Mouse (Mus musculus): ENCODE data around the gene Cacna1e. TPM values are rescaled to one million over a fixed set of nuclear protein-coding genes. Genes with fewer than 3 reads are reported as not detected.

Cacna1e gene
- polyA plus RNA-seq, 1 experiment from 2014 or later, result 0.05 TPM

- no peak overlapping the region for H3K4me3 ChIP-seq (ENCODE audit: low read length)
- H3K4me2 ChIP-seq (replicated peaks; ENCODE audit: low read depth, low read length), result no peak overlapping the region
- H3K9ac ChIP-seq (replicated peaks; ENCODE audit: low read length), result no peak overlapping the region
- H3K4me1 ChIP-seq (ENCODE audit: insufficient read depth, low read length), result peaks cover 7% of the 10 kb centered on the region
- no peaks in the 10 kb centered on the region for H3K36me3 ChIP-seq (ENCODE audit: insufficient read depth, low read length)
- no peak for ATAC-seq (ENCODE audit: low FRiP score, low TSS enrichment)
- no peaks in the 10 kb centered on the region for H3K9me3 ChIP-seq (ENCODE audit: low read length)
- no peak overlapping the region for H3K27ac ChIP-seq (ENCODE audit: low read length)
- peaks cover 30% of the 10 kb centered on the region for H3K27me3 ChIP-seq (ENCODE audit: insufficient read depth, low read length)
- WGBS, result 43% methylated on average over 6 of the region's 6 CpGs
Observed at GRCm38 (mm10) chr1:154885207-154885548, 877 bp upstream of the Cacna1e start.

DNA sequence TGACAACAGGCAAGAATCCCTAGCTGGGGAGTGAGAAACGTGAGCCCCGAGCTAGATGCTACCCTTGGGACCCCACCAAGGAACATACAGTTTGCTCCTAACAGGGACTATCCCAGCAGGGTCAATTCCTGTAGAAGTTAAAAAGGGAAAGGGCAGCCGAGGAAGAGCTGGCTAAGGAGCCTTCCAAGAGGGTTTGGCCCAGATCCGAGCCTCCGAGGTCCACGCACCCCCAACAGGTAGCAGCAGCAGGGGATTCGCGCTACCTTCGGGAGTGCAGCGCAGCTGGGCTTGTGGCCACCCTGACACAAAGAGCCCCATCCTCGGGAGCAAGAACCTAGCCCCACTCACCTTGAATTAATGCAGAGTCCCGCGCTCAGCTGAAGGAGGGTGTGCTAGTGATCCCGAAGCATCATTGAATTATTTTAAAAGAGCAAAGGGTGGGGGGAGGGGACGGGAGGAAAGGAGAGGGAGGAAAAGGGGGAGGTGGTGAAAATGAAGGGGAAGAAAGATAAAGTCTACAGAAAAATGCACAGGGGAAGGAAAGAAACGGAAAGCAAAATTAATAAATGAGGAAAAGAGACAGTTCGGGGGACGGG, 607 bp downstream of the Cacna1e start:
- Histone ChIP-seq H3K27ac (ENCODE audit: low read length) (no peak overlapping the region), H3K4me2 (replicated peaks; ENCODE audit: low read depth, low read length) (peak overlapping the region; percentile 70), H3K9ac (replicated peaks; ENCODE audit: low read length) (peak overlapping the region; percentile 3; the same call in 1 of the 2 replicates), H3K4me1 (ENCODE audit: insufficient read depth, low read length) (peaks cover 7% of the 10 kb centered on the region), H3K36me3 (ENCODE audit: insufficient read depth, low read length) (no peaks in the 10 kb centered on the region), H3K9me3 (ENCODE audit: low read length) (no peaks in the 10 kb centered on the region), H3K4me3 (ENCODE audit: low read length) (peak overlapping the region; percentile 51), H3K27me3 (ENCODE audit: insufficient read depth, low read length) (peaks cover 30% of the 10 kb centered on the region)
- ATAC-seq (ENCODE audit: low FRiP score, low TSS enrichment), result no peak
- WGBS, result 2% methylated on average over 18 of the region's 18 CpGs

GRCm38 (mm10) chr1:154865981-154866380, 18.3 kb downstream of the Cacna1e start:
- ATAC-seq (ENCODE audit: low FRiP score, low TSS enrichment), result no peak
- Histone ChIP-seq H3K27ac (ENCODE audit: low read length) (no peak overlapping the region), H3K9me3 (ENCODE audit: low read length) (no peaks in the 10 kb centered on the region), H3K27me3 (ENCODE audit: insufficient read depth, low read length) (no peaks in the 10 kb centered on the region), H3K9ac (replicated peaks; ENCODE audit: low read length) (no peak overlapping the region), H3K4me2 (replicated peaks; ENCODE audit: low read depth, low read length) (no peak overlapping the region), H3K36me3 (ENCODE audit: insufficient read depth, low read length) (no peaks in the 10 kb centered on the region), H3K4me3 (ENCODE audit: low read length) (no peak overlapping the region), H3K4me1 (ENCODE audit: insufficient read depth, low read length) (no peaks in the 10 kb centered on the region)
- 71% methylated on average over 1 of the region's 1 CpGs for WGBS

DNA sequence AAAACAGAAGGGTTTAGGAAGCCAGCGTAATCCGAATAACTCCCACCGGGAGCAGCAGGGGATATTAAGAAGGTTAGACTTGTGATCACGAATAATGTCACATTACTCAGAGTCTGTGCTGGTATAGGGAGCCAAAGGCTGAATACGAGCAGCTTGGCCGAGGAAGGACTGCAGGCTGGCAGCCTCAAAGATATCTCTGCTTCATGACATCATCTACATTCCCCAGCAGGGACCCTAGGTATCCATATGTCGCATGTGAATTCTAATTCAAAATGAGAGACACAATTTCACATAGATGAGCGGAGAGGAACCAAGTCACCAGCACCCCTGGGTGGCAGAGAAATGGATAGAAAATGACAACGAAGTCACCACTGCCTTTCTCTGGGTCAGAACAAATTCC, 22.9 kb downstream of the Cacna1e start:
- Histone ChIP-seq H3K9me3 (ENCODE audit: low read length) (no peaks in the 10 kb centered on the region), H3K4me1 (ENCODE audit: insufficient read depth, low read length) (no peaks in the 10 kb centered on the region), H3K9ac (replicated peaks; ENCODE audit: low read length) (no peak overlapping the region), H3K4me3 (ENCODE audit: low read length) (no peak overlapping the region), H3K36me3 (ENCODE audit: insufficient read depth, low read length) (no peaks in the 10 kb centered on the region), H3K27me3 (ENCODE audit: insufficient read depth, low read length) (no peaks in the 10 kb centered on the region), H3K4me2 (replicated peaks; ENCODE audit: low read depth, low read length) (no peak overlapping the region), H3K27ac (ENCODE audit: low read length) (no peak overlapping the region)
- 84% methylated on average over 9 of the region's 9 CpGs for WGBS
- ATAC-seq (ENCODE audit: low FRiP score, low TSS enrichment), result no peak

DNA sequence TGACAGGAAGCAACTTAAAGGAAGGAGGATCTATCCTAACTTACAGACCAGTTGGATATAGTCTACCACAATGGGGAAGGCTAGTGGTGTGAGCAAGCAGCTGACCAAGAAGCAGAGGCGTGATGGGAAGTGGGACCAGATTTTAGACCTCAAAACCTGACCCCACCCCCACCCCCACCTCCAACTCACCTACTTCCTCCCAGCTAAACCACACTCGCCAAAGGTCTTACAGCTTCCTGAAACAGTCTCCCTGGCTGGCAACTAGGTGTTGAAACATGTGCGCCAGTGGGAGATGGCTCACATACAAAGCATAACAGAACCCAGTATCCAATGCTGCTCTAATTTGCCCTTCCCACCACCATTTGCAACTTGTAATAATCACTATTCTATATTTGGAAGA, 29.7 kb downstream of the Cacna1e start:
- Histone ChIP-seq H3K4me1 (ENCODE audit: insufficient read depth, low read length) (no peaks in the 10 kb centered on the region), H3K36me3 (ENCODE audit: insufficient read depth, low read length) (no peaks in the 10 kb centered on the region), H3K9me3 (ENCODE audit: low read length) (no peaks in the 10 kb centered on the region), H3K27ac (ENCODE audit: low read length) (no peak overlapping the region), H3K27me3 (ENCODE audit: insufficient read depth, low read length) (no peaks in the 10 kb centered on the region), H3K4me3 (ENCODE audit: low read length) (no peak overlapping the region), H3K4me2 (replicated peaks; ENCODE audit: low read depth, low read length) (no peak overlapping the region), H3K9ac (replicated peaks; ENCODE audit: low read length) (no peak overlapping the region)
- WGBS, result 83% methylated on average over 3 of the region's 3 CpGs
- ATAC-seq (ENCODE audit: low FRiP score, low TSS enrichment), result no peak

- no peak overlapping the region for H3K9ac ChIP-seq (replicated peaks; ENCODE audit: low read length)
- no peaks in the 10 kb centered on the region for H3K4me1 ChIP-seq (ENCODE audit: insufficient read depth, low read length)
- no peaks in the 10 kb centered on the region for H3K27me3 ChIP-seq (ENCODE audit: insufficient read depth, low read length)
- H3K9me3 ChIP-seq (ENCODE audit: low read length), result no peaks in the 10 kb centered on the region
- H3K36me3 ChIP-seq (ENCODE audit: insufficient read depth, low read length), result no peaks in the 10 kb centered on the region
- H3K27ac ChIP-seq (ENCODE audit: low read length), result no peak overlapping the region
- WGBS, result 62% methylated on average over 6 of the region's 6 CpGs
- no peak overlapping the region for H3K4me3 ChIP-seq (ENCODE audit: low read length)
- no peak overlapping the region for H3K4me2 ChIP-seq (replicated peaks; ENCODE audit: low read depth, low read length)
- ATAC-seq (ENCODE audit: low FRiP score, low TSS enrichment), result no peak
Observed at GRCm38 (mm10) chr1:154850515-154851287, 33.6 kb downstream of the Cacna1e start.

DNA sequence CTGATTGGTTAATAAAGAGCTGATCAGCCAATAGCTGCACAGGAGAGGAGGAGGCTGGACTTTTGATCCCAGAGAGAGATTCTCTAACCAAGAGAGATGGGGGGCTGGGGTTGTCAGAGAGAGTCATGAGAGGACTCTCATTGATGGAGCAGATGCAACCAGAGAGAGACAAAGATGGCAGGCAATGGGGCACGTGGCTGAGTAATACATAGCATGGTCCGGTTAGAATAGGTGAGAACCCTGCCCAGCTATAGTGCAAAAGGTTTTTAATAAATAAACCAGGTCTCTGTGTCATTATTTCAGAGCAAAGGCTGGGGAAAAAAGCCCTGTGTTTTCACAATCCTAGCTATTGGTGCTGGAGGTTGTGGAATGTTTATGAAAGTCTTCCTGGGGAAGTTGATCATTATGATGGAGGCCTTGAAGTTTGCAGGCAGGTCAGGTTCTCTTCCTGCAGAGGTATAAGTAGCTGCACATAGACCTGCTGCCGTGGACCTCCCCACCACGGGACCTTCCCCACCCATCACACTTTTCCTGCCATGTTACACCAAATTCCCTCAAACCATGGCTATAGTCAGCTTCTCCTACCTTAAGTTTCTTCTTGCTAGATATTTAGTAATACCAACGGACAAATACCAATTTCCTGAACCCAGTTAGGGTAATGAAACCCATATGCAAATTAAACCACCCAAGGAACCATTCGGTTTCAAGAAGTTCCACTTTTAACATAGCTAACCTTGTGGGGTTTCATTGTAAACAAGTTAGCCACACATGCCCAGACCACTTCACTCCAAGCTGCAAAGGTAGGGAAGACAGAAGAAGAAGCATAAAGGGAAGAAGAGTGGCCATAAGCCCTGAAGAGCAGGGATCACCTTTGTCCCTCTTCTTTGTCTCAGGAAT, 35.4 kb downstream of the Cacna1e start:
- Histone ChIP-seq H3K4me1 (ENCODE audit: insufficient read depth, low read length) (no peaks in the 10 kb centered on the region), H3K9ac (replicated peaks; ENCODE audit: low read length) (no peak overlapping the region), H3K27ac (ENCODE audit: low read length) (no peak overlapping the region), H3K27me3 (ENCODE audit: insufficient read depth, low read length) (no peaks in the 10 kb centered on the region), H3K36me3 (ENCODE audit: insufficient read depth, low read length) (no peaks in the 10 kb centered on the region), H3K4me2 (replicated peaks; ENCODE audit: low read depth, low read length) (no peak overlapping the region), H3K4me3 (ENCODE audit: low read length) (no peak overlapping the region), H3K9me3 (ENCODE audit: low read length) (no peaks in the 10 kb centered on the region)
- ATAC-seq (ENCODE audit: low FRiP score, low TSS enrichment), result no peak
- WGBS, result 80% methylated on average over 6 of the region's 6 CpGs

DNA sequence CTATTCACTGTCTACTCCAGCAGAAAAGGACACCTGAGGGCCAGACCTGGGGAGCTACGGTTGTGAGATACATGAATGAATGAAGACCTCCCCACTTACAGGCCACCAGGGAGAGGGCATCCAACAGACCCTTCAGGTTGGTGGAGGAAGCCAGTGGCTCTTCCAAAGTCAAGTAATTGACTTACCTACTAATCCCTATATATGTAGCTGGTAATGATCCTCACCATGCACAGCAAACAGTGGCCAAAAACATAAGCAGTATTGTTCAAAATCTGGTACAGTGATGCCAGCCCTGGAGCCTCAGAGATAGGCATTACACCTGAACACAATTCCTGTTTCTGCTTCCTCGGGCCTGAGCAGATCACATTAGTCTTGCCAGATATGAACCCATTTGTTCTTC, 37.4 kb downstream of the Cacna1e start:
- Histone ChIP-seq H3K4me2 (replicated peaks; ENCODE audit: low read depth, low read length) (no peak overlapping the region), H3K9ac (replicated peaks; ENCODE audit: low read length) (no peak overlapping the region), H3K4me3 (ENCODE audit: low read length) (no peak overlapping the region), H3K27ac (ENCODE audit: low read length) (no peak overlapping the region), H3K9me3 (ENCODE audit: low read length) (no peaks in the 10 kb centered on the region), H3K27me3 (ENCODE audit: insufficient read depth, low read length) (no peaks in the 10 kb centered on the region), H3K36me3 (ENCODE audit: insufficient read depth, low read length) (no peaks in the 10 kb centered on the region), H3K4me1 (ENCODE audit: insufficient read depth, low read length) (no peaks in the 10 kb centered on the region)
- no peak for ATAC-seq (ENCODE audit: low FRiP score, low TSS enrichment)
- 92% methylated on average over 2 of the region's 2 CpGs for WGBS

- no peak overlapping the region for H3K9ac ChIP-seq (replicated peaks; ENCODE audit: low read length)
- H3K4me3 ChIP-seq (ENCODE audit: low read length), result no peak overlapping the region
- no peak overlapping the region for H3K27ac ChIP-seq (ENCODE audit: low read length)
- H3K27me3 ChIP-seq (ENCODE audit: insufficient read depth, low read length), result no peaks in the 10 kb centered on the region
- H3K36me3 ChIP-seq (ENCODE audit: insufficient read depth, low read length), result no peaks in the 10 kb centered on the region
- no peaks in the 10 kb centered on the region for H3K4me1 ChIP-seq (ENCODE audit: insufficient read depth, low read length)
- H3K9me3 ChIP-seq (ENCODE audit: low read length), result no peaks in the 10 kb centered on the region
- no peak for ATAC-seq (ENCODE audit: low FRiP score, low TSS enrichment)
- H3K4me2 ChIP-seq (replicated peaks; ENCODE audit: low read depth, low read length), result no peak overlapping the region
- WGBS, result 82% methylated on average over 2 of the region's 2 CpGs
Observed at GRCm38 (mm10) chr1:154843427-154843826, 40.9 kb downstream of the Cacna1e start.

DNA sequence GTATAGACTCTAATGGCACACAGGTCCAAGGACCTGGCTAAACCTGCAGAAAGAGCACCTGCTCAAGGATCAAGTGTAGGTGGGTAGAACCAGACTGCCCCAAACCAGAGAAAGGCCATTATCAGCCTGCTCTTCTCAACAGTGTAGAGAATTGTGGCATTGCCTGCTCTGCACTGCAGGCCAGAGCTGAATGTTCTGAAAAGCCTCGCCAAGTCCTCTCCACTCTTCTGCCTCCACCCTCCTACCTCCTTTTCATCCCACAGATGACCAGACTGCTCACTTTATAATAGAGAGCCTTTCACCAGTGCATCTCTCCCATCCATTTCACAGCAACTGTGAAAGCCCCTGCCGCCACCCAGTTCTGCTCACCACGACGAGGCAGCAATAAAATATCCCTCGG, 42.0 kb downstream of the Cacna1e start:
- Histone ChIP-seq H3K9me3 (ENCODE audit: low read length) (no peaks in the 10 kb centered on the region), H3K36me3 (ENCODE audit: insufficient read depth, low read length) (no peaks in the 10 kb centered on the region), H3K27me3 (ENCODE audit: insufficient read depth, low read length) (no peaks in the 10 kb centered on the region), H3K4me1 (ENCODE audit: insufficient read depth, low read length) (no peaks in the 10 kb centered on the region), H3K4me3 (ENCODE audit: low read length) (no peak overlapping the region), H3K9ac (replicated peaks; ENCODE audit: low read length) (no peak overlapping the region), H3K4me2 (replicated peaks; ENCODE audit: low read depth, low read length) (no peak overlapping the region), H3K27ac (ENCODE audit: low read length) (no peak overlapping the region)
- no peak for ATAC-seq (ENCODE audit: low FRiP score, low TSS enrichment)
- 37% methylated on average over 5 of the region's 5 CpGs for WGBS
